ENCODE assay signal across 8 mouse cellular contexts in the genomic region with DNA sequence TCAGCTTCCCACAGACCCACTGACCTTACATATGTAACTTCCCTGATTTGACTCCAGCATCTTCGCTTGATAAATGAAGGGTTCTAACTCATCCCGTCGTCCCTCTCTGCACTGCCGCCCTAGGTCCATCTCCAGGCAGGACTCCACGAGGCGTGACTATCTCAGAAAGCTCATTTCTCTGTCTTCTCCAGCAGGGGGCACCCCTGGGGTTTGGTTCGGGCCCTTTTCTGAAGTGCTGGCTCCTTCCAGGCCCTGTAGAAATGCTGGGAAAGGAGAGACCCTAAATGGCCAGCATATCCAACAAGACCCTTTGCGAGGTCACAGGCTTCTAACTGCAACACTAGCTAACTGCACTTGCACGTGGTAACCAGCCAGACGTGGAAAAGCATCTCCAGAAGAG. TPM values are rescaled to one million over a fixed set of nuclear protein-coding genes. Genes with fewer than 3 reads are reported as not detected.
A peak's percentile ranks its signal among the peaks of the same experiment; 100 is the strongest.
DNase-seq lines count a peak whose midpoint lies in the region; ATAC-seq and TF ChIP-seq lines count a peak whose summit lies in the region.

No protein-coding gene starts in this region.

- H3K79me2 ChIP-seq in MEL (ENCODE audit: control insufficient read depth, insufficient read depth, low read length, poor library complexity), result no peaks in the 10 kb centered on the region

- no peaks in the 10 kb centered on the region for H3K27me3 ChIP-seq in MEL (ENCODE audit: control insufficient read depth in 1 of 2, insufficient read depth in 2 of 2, low read length in 2 of 2)
- no peaks in the 10 kb centered on the region for H3K27me3 ChIP-seq in forebrain, embryonic 15.5 days

- H3K4me3 ChIP-seq in MEL (ENCODE audit: control insufficient read depth in 1 of 2, insufficient read depth in 1 of 2, low read depth in 2 of 2, low read length in 2 of 2), result no peak overlapping the region
- no peak overlapping the region for H3K4me3 ChIP-seq in forebrain, embryonic 15.5 days

- H3K36me3 ChIP-seq in MEL (ENCODE audit: control insufficient read depth in 1 of 2, insufficient read depth in 2 of 2, low read length in 2 of 2), result no peaks in the 10 kb centered on the region
- H3K36me3 ChIP-seq in forebrain, embryonic 15.5 days, result no peaks in the 10 kb centered on the region

- ATAC-seq in forebrain, embryonic 15.5 days (replicated peaks), result peak; percentile 71

- 7% methylated on average over 10 of the region's 10 CpGs for WGBS in forebrain, embryonic 15.5 days

- H3K27ac ChIP-seq in MEL (ENCODE audit: control insufficient read depth, low read depth, low read length), result no peak overlapping the region
- no peak overlapping the region for H3K27ac ChIP-seq in forebrain, embryonic 15.5 days (replicated peaks)

- no peak overlapping the region for H3K4me2 ChIP-seq in forebrain, embryonic 15.5 days (replicated peaks)

- peak; percentile 11 for DNase-seq in MEL (ENCODE audit: low read depth, low spot score)
- DNase-seq in c-Kit-positive CD71-positive TER-119-negative erythroid progenitor cells, embryonic 14.5 days (ENCODE audit: low read depth), result peak; percentile 28
- DNase-seq in heart, postnatal 4 days, result peak; percentile 67
- DNase-seq in layer of hippocampus, postnatal 25 days (ENCODE audit: extremely low spot score in 1 of 2, low spot score in 1 of 2), result peak; percentile 43 to 70
- DNase-seq in lung, postnatal 4 days, result peak; percentile 55 to 70
- peak; percentile 36 for DNase-seq in skeletal muscle tissue, adult 2 months (ENCODE audit: low read depth, low spot score)
- peak; percentile 22 for DNase-seq in yolk sac, embryonic 10.5 days (ENCODE audit: low spot score)

- no peak for TF ChIP-seq EP300 in MEL (IDR thresholded peaks at IDR 0.05; ENCODE audit: low read depth in 1 of 2, low read length in 2 of 2)

- no peak for TF ChIP-seq POLR2A in MEL (IDR thresholded peaks at IDR 0.05; ENCODE audit: control insufficient read depth in 1 of 2, insufficient read depth in 1 of 2, low read depth in 1 of 2, low read length in 2 of 2, poor library complexity in 1 of 2)

- H3K9ac ChIP-seq in MEL (ENCODE audit: control insufficient read depth, low read depth, low read length, poor library complexity, severe bottlenecking), result no peak overlapping the region
- no peak overlapping the region for H3K9ac ChIP-seq in forebrain, embryonic 15.5 days (replicated peaks)

- TF ChIP-seq RAD21 in MEL (IDR thresholded peaks at IDR 0.05; ENCODE audit: low read depth, low read length), result peak; percentile 38

- TF ChIP-seq CTCF in MEL (IDR thresholded peaks at IDR 0.05 in 2 of 3, conservative IDR thresholded peaks at IDR 0.05 in 1 of 3; ENCODE audit: control insufficient read depth in 1 of 3, insufficient read depth in 1 of 3, low read depth in 2 of 3, low read length in 3 of 3, poor library complexity in 1 of 3, severe bottlenecking in 1 of 3), result peak; percentile 27 to 57 (median 42); a peak in 5 of 6 replicates

- H3K4me1 ChIP-seq in MEL (ENCODE audit: control insufficient read depth in 1 of 2, insufficient read depth in 2 of 2, low read length in 2 of 2), result no peaks in the 10 kb centered on the region
- H3K4me1 ChIP-seq in forebrain, embryonic 15.5 days, result no peaks in the 10 kb centered on the region

- no peaks in the 10 kb centered on the region for H3K9me3 ChIP-seq in MEL (replicated peaks; ENCODE audit: insufficient read depth, low read length)
- H3K9me3 ChIP-seq in forebrain, embryonic 15.5 days, result no peaks in the 10 kb centered on the region

TF ChIP-seq in MEL, 35 proteins besides CTCF, POLR2A, EP300 and RAD21:
- TF ChIP-seq MEF2A (IDR thresholded peaks at IDR 0.05; ENCODE audit: extremely low read depth, insufficient replicate concordance, low read depth, low read length, poor library complexity, severe bottlenecking) (no peak), SMC3 (IDR thresholded peaks at IDR 0.05; ENCODE audit: low read depth, low read length) (peak; percentile 43)

RNA-seq across cellular contexts. Expression of a gene that starts 31.7 kb away (rescaled TPM):
- not detected in 2 replicates for total RNA-seq in MEL (2012; rRNA removed)
- not detected for polyA plus RNA-seq in MEL (2012; ENCODE audit: insufficient read depth in 1 of 2, insufficient read length in 2 of 2, low read depth in 1 of 2, low replicate concordance in 2 of 2, missing spikeins in 1 of 2)
- 39.4 and 40.1 TPM in 2 replicates for polyA plus RNA-seq in forebrain, embryonic 15.5 days (2015; fragmentation: Nextera tagmentation; extraction: Ambion mirVana)
- total RNA-seq in heart, postnatal 4 days (2021), result 10 to 100 TPM; 56.2 to 63.9 TPM
- total RNA-seq in layer of hippocampus, postnatal 25 days (2021), result 1 to 10 TPM; 1.8 to 2.3 TPM

RNA-seq across cellular contexts. Expression of a gene that starts 43.7 kb away (rescaled TPM):
- total RNA-seq in MEL (2012; rRNA removed), result not detected in 2 replicates
- not detected for polyA plus RNA-seq in MEL (2012; ENCODE audit: insufficient read depth in 1 of 2, insufficient read length in 2 of 2, low read depth in 1 of 2, low replicate concordance in 2 of 2, missing spikeins in 1 of 2)
- polyA plus RNA-seq in forebrain, embryonic 15.5 days (2015; fragmentation: Nextera tagmentation; extraction: Ambion mirVana), result 0.95 and 0.99 TPM in 2 replicates
- total RNA-seq in heart, postnatal 4 days (2021), result 1 to 10 TPM; 1.5 to 1.6 TPM
- under 1 TPM; 0.52 to 0.59 TPM for total RNA-seq in layer of hippocampus, postnatal 25 days (2021)

Comparison
In these comparisons a context has a peak if more than half of its experiments do, and no peak if none do; other contexts are left out.
1. DNase-seq: peak in every context shown above with its lines; median percentile 67 in heart, postnatal 4 days; 62 in lung, postnatal 4 days; 56 in layer of hippocampus, postnatal 25 days; 36 in skeletal muscle tissue, adult 2 months; 28 in c-Kit-positive CD71-positive TER-119-negative erythroid progenitor cells, embryonic 14.5 days; 22 in yolk sac, embryonic 10.5 days; 11 in MEL.
2. RNA of a gene that starts 31.7 kb away (total RNA-seq): 56.2 to 63.9 TPM in heart, postnatal 4 days; 1.8 to 2.3 TPM in layer of hippocampus, postnatal 25 days and not detected in MEL; every median in the first group is over 10 times any median in the second.